Mouse (Mus musculus) neural tube, embryonic 15.5 days (tissue): Measurements from ENCODE around the gene Aanat. TPM values are rescaled to one million over a fixed set of nuclear protein-coding genes. Genes with fewer than 3 reads are reported as not detected.
"Not testable (repeated sequence)": the region's sequence is repeated elsewhere in the genome, so short reads cannot be mapped to it uniquely, and the experiment has no call there.

Experiments
- ATAC-seq: fragments of 200-750 bp; cut with Nextera tagmentation; 2 replicates; pipeline ENCODE4 v1.8.0; 2017; ENCODE audit warnings: mild to moderate bottlenecking, moderate TSS enrichment, moderate library complexity; ENCODE audit not compliant: low FRiP score
- H3K27ac ChIP-seq: fragments of 300-500 bp; sonication (generic); replicated peaks from 2 replicates; pipeline ENCODE4 v1.5.1; 2015; ENCODE audit warnings: mild to moderate bottlenecking, inconsistent platforms
- H3K27me3 ChIP-seq: fragments of 300-500 bp; sonication (generic); replicated peaks from 2 replicates; pipeline ENCODE4 v1.6.1; 2015; ENCODE audit warnings: inconsistent platforms
- H3K36me3 ChIP-seq: fragments of 300-500 bp; sonication (generic); 2 replicates; pipeline ENCODE4 v1.6.1; 2015; ENCODE audit warnings: inconsistent platforms
- H3K4me1 ChIP-seq: fragments of 300-500 bp; sonication (generic); 2 replicates; pipeline ENCODE4 v1.6.1; 2015; ENCODE audit warnings: inconsistent platforms
- H3K4me2 ChIP-seq: fragments of 300-500 bp; sonication (generic); 2 replicates; pipeline ENCODE4 v1.6.1; 2015; ENCODE audit warnings: inconsistent platforms, mild to moderate bottlenecking, moderate library complexity
- H3K4me3 ChIP-seq: fragments of 300-500 bp; sonication (generic); replicated peaks from 2 replicates; pipeline ENCODE4 v1.5.1; 2015; ENCODE audit warnings: mild to moderate bottlenecking, inconsistent platforms
- H3K9ac ChIP-seq: fragments of 300-500 bp; sonication (generic); replicated peaks from 2 replicates; pipeline ENCODE4 v1.6.1; 2015; ENCODE audit warnings: mild to moderate bottlenecking, inconsistent platforms
- H3K9me3 ChIP-seq: fragments of 300-500 bp; sonication (generic); replicated peaks from 2 replicates; pipeline ENCODE4 v1.6.1; 2016; ENCODE audit warnings: inconsistent platforms
- WGBS: fragments of 180-500 bp; shearing (Covaris S2); methylation state at CpG from one replicate; pipeline ENCODE4 v1.1.7; 2015; ENCODE audit warnings: mixed read lengths; 5-methylcytosine and 5-hydroxymethylcytosine counted together
- polyA plus RNA-seq: library from polyadenylated mRNA; unstranded; fragments of >200 nt; fragmentation: Nextera tagmentation; extraction: Ambion mirVana; gene quantifications from 2 replicates; pipeline ENCODE4 v1.2.1, GENCODE M21; 2015

Gene Aanat
- polyA plus RNA-seq, 1 experiment from 2014 or later = 0.49 TPM

GRCm38 (mm10) chr11:116624131-116624832, 38.0 kb downstream of the Aanat start:
- Histone ChIP-seq H3K4me1 (peaks cover 43% of the 10 kb centered on the region), H3K9ac (peak overlapping the region; percentile 47), H3K9me3 (no peaks in the 10 kb centered on the region), H3K4me3 (peak overlapping the region; percentile 48), H3K4me2 (peak overlapping the region; percentile 75), H3K27ac (no peak overlapping the region), H3K27me3 (peaks cover 30% of the 10 kb centered on the region), H3K36me3 (no peaks in the 10 kb centered on the region)
- ATAC-seq = 0 out of 2 replicates have a peak, but pooled peaks have one; percentile 28
- 12% methylated on average over 42 of the region's 42 CpGs for WGBS

- H3K36me3 ChIP-seq = no peaks in the 10 kb centered on the region
- WGBS = 75% methylated on average over 17 of the region's 17 CpGs
- peaks cover 30% of the 10 kb centered on the region for H3K27me3 ChIP-seq
- H3K9ac ChIP-seq = no peak overlapping the region
- no peak for ATAC-seq
- H3K4me3 ChIP-seq = no peak overlapping the region
- no peaks in the 10 kb centered on the region for H3K9me3 ChIP-seq
- H3K4me1 ChIP-seq = peaks cover 32% of the 10 kb centered on the region
- H3K4me2 ChIP-seq = no peak overlapping the region
- H3K27ac ChIP-seq = no peak overlapping the region
These were observed 39.1 kb downstream of the Aanat start for GRCm38 (mm10) chr11:116625081-116626000.

- no peak within 1 kb of the TSS for H3K4me2 ChIP-seq
- WGBS = 77% methylated on average over 10 of the region's 10 CpGs
- no peak within 1 kb of the TSS for H3K9ac ChIP-seq
- H3K4me3 ChIP-seq = no peak within 1 kb of the TSS
- H3K36me3 ChIP-seq = no peaks in the 10 kb centered on the region
- no peaks in the 10 kb centered on the region for H3K9me3 ChIP-seq
- peaks cover 21% of the 10 kb centered on the region for H3K4me1 ChIP-seq
- ATAC-seq = no peak
- H3K27me3 ChIP-seq = peaks cover 30% of the 10 kb centered on the region
- H3K27ac ChIP-seq = no peak within 1 kb of the TSS
These were observed 40.3 kb downstream of the Aanat start, which contains the start of gene Rhbdf2 for GRCm38 (mm10) chr11:116626299-116627071. Gene Rhbdf2 (minus strand): TSS chr11:116627019.

- no peak overlapping the region for H3K4me3 ChIP-seq
- peaks cover 30% of the 10 kb centered on the region for H3K27me3 ChIP-seq
- no peak for ATAC-seq
- H3K27ac ChIP-seq = no peak overlapping the region
- H3K36me3 ChIP-seq = no peaks in the 10 kb centered on the region
- 38% methylated on average over 10 of the region's 10 CpGs for WGBS
- H3K4me2 ChIP-seq = no peak overlapping the region
- H3K9me3 ChIP-seq = no peaks in the 10 kb centered on the region
- no peak overlapping the region for H3K9ac ChIP-seq
- H3K4me1 ChIP-seq = peaks cover 16% of the 10 kb centered on the region
These were observed 41.1 kb downstream of the Aanat start for GRCm38 (mm10) chr11:116627072-116628020.

- Histone ChIP-seq H3K27me3 (peaks cover 19% of the 10 kb centered on the region), H3K4me3 (no peak overlapping the region), H3K9ac (no peak overlapping the region), H3K9me3 (no peaks in the 10 kb centered on the region), H3K36me3 (no peaks in the 10 kb centered on the region), H3K4me1 (peaks cover 13% of the 10 kb centered on the region), H3K4me2 (no peak overlapping the region), H3K27ac (no peak overlapping the region)
- peak; percentile 74; the same call in 1 of the 2 replicates for ATAC-seq
- 62% methylated on average over 9 of the region's 9 CpGs for WGBS
These were observed 42.5 kb downstream of the Aanat start for GRCm38 (mm10) chr11:116628712-116629111.

GRCm38 (mm10) chr11:116629472-116629871, 43.2 kb downstream of the Aanat start:
- Histone ChIP-seq H3K36me3 (no peaks in the 10 kb centered on the region), H3K4me2 (no peak overlapping the region), H3K27me3 (peaks cover 12% of the 10 kb centered on the region), H3K27ac (no peak overlapping the region), H3K9ac (no peak overlapping the region), H3K4me3 (no peak overlapping the region), H3K9me3 (no peaks in the 10 kb centered on the region), H3K4me1 (peaks cover 5% of the 10 kb centered on the region; the same call in 1 of the 2 replicates)
- 89% methylated on average over 6 of the region's 6 CpGs for WGBS
- ATAC-seq = no peak

GRCm38 (mm10) chr11:116630171-116630965, 44.1 kb downstream of the Aanat start:
- Histone ChIP-seq H3K9ac (no peak overlapping the region), H3K9me3 (no peaks in the 10 kb centered on the region), H3K27ac (no peak overlapping the region), H3K4me2 (no peak overlapping the region), H3K4me1 (0 out of 2 replicates have a peak, but pooled peaks cover 3% of the 10 kb centered on the region), H3K27me3 (peaks cover 3% of the 10 kb centered on the region), H3K36me3 (no peaks in the 10 kb centered on the region), H3K4me3 (no peak overlapping the region)
- no peak for ATAC-seq
- 56% methylated on average over 12 of the region's 12 CpGs for WGBS

- H3K36me3 ChIP-seq = no peaks in the 10 kb centered on the region
- no peaks in the 10 kb centered on the region for H3K9me3 ChIP-seq
- no peak overlapping the region for H3K9ac ChIP-seq
- no peak overlapping the region for H3K4me3 ChIP-seq
- WGBS = 81% methylated on average over 10 of the region's 10 CpGs
- H3K4me1 ChIP-seq = 0 out of 2 replicates have a peak, but pooled peaks cover 3% of the 10 kb centered on the region
- no peak overlapping the region for H3K4me2 ChIP-seq
- H3K27ac ChIP-seq = no peak overlapping the region
- H3K27me3 ChIP-seq = no peaks in the 10 kb centered on the region
- no peak for ATAC-seq
These were observed 46.7 kb downstream of the Aanat start for GRCm38 (mm10) chr11:116632962-116633361.

- not testable (repeated sequence) for H3K9me3 ChIP-seq, H3K27me3 ChIP-seq, H3K27ac ChIP-seq, H3K4me2 ChIP-seq, H3K4me1 ChIP-seq, ATAC-seq, H3K36me3 ChIP-seq, H3K9ac ChIP-seq, H3K4me3 ChIP-seq
- 74% methylated on average over 8 of the region's 8 CpGs for WGBS
These were observed 50.4 kb downstream of the Aanat start for GRCm38 (mm10) chr11:116636607-116637006.

GRCm38 (mm10) chr11:116641168-116641567, 54.9 kb downstream of the Aanat start:
- peaks cover 18% of the 10 kb centered on the region for H3K4me1 ChIP-seq
- no peak overlapping the region for H3K27ac ChIP-seq
- H3K9me3 ChIP-seq = no peaks in the 10 kb centered on the region
- 50% methylated on average over 5 of the region's 5 CpGs for WGBS
- no peak overlapping the region for H3K4me2 ChIP-seq
- no peak overlapping the region for H3K4me3 ChIP-seq
- H3K9ac ChIP-seq = no peak overlapping the region
- H3K36me3 ChIP-seq = no peaks in the 10 kb centered on the region
- no peak for ATAC-seq
- 0 out of 2 replicates have a peak, but pooled peaks cover 2% of the 10 kb centered on the region for H3K27me3 ChIP-seq
